Mouse (Mus musculus) T-helper 17 cell (primary cell): ENCODE measurements around the gene Caskin2.

ENCODE experiments used
- in situ Hi-C, 2 experiments: fragments of 300-600 bp; cut with MboI, MseI; formaldehyde crosslinking; loops; 1 replicate in 1 of 2; 2 replicates in 1 of 2; pipeline ENCODE4 v1.15.1; 2025; ENCODE audit warnings: high pct_unique_total_duplicates in 2 of 2

Gene Caskin2

DNA sequence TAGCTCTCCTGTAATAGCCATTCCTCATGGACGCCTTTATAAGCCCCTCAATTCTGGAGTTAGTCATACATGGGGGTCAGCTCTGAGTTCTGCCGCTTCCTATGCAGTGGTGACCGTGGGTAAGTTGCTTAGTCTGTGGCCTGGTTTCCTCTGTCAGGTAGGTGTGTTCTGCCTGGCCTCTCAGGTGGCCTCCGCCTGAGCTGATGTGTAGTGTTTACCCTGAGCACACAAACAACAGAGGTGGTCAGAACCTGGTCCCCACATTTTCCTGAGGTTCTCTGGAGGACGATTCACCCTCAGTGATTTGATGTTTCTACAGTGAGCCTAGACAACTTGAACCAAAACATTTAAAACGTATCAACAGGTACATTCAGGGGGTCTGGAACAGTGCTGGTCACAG, 18.6 kb upstream of the Caskin2 start:
- in situ Hi-C loops: loop anchor here in 1 of 2 experiments (10.0 kb wide), 1 partner anchor 1547 kb away; no protein-coding TSS in a partner anchor

DNA sequence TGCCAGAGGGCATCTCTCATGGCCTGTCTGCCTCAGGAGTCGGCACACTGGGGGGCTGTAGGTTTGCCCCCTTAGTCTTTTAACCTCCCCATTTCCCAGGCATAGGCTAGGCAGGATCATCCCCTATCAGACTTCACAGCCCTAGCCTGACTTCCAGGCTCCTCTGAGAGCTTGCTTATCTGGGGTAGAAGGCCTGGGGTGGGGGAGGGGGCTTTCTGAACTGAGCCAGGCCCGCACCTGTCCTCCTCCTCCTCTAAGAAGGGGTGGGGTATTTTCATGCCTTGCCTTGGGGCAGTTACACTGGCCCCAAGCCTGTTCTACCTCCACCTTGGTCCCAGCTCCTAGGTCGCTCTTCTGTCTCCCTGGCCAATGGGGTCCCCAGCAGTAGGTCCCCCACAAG, 18.1 kb upstream of the Caskin2 start:
- in situ Hi-C loops: loop anchor here in 1 of 2 experiments (10.0 kb wide), 1 partner anchor 1547 kb away; no protein-coding TSS in a partner anchor

DNA sequence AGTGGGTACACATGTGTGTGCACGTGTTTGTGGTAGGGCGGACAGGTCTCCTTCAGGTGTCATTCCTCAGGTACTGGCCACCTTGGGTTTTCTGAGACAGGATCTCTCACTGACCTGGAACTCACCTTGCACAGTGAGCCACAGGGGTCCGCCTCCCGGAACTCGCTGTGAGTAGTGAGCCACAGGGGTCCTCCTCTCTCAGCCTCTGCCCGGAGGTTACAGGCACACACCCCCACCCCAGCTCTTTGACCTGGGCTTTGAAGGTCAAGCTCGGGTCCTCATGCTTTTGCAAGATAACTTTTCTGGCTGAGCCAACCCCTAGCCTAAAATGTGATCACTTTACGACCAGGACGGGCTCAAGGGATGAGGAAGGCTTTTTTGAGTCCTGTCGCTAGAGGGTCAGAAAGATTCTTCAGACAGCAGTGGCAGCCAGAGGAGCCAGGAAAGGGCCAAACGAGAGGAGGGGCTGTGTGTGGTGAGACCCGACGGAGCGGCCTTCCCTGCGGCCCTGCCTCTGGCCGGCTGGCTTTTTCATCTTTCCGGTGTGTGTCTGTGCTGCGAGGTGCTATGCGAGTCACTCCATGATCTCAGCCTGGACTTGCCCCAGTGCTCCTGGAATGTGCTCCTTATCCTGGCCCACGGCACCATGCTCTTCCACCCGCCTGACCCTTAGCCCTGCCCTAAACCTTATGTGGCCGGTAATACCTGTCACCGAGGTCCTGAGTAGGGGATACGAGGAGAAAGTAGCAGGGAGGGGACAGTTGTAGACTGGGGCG, 17.3 kb upstream of the Caskin2 start:
- in situ Hi-C loops: loop anchor here in 1 of 2 experiments (10.0 kb wide), 1 partner anchor 1546 kb away; no protein-coding TSS in a partner anchor

DNA sequence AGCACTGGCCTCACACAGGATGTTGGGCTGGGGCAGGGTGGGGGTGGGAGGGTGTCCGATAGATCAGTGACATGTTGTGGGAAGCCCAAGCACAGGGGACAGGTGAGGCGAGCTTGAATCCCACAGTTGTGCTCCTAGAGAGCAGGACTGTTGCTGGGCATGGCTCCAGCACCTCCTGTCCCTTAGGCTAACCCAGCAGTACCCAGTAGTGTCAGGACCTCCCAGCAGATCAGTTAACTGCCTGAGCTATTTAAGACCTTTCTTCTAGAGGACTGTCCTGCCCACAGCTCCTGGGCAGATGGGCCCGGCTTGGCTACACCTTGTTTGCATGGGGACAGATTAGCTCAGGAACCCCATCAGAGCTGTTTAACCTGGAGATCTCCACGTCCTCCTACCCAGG, 15.6 kb upstream of the Caskin2 start:
- in situ Hi-C loops: no loop called here

DNA sequence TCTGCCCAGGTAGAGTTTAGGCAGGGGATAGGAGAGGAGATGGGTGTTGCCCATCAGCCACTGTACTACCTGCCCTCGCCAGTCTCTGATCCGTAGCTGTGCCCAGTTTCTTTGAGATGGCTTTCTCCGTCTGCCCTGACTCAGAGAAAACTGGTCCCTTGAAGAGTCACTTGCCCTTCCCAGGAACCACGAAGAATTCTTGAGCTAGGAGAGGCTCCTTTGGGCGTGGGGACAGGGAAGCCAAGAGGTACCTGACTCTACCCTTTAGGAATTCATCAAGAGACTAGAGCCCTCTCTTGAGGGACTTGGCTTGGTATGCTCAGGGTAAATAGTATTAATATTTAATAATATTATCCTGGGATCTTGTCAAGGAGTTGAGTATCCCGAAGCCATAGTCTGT, 14.2 kb upstream of the Caskin2 start:
- in situ Hi-C loops: no loop called here

DNA sequence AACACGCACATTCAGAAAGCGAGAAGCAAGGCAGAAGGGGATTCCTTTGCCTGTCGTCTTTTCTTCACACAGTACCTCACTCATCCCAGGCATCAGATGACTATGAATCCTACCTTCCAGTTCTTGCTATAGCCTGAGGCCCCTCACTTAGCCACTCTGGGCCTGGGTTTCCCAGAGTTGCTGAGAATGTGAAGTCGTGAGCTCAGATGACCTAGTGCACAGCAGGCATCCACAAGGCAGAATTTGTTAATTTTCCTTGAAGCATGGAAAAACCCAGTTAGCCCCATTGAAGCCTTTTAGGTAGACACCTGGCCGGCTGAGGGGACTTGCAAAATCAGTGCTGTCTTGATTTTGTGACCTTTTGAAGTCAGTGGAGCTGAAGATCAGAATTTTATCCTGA, 13.0 kb upstream of the Caskin2 start:
- in situ Hi-C loops: no loop called here

DNA sequence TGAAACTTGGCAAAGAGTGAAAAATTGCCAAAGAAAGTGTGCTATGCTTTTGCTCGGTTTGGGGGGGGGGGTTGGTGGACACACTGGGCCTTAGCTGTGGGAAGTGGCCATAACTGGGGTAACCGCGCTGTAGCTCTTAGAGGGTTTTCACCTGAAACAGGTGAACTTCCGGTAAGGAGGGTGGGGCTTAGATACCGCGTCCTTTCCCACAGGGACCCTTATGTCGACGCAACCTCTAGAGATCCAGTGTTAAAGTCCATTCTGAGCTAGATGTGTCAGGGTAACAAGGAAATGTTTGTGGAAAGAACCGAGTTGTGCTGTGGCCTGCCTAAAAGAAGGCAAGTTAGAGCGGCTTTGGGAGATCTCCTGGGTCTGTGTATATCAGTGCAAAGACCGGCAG, 11.4 kb upstream of the Caskin2 start:
- in situ Hi-C loops: no loop called here

DNA sequence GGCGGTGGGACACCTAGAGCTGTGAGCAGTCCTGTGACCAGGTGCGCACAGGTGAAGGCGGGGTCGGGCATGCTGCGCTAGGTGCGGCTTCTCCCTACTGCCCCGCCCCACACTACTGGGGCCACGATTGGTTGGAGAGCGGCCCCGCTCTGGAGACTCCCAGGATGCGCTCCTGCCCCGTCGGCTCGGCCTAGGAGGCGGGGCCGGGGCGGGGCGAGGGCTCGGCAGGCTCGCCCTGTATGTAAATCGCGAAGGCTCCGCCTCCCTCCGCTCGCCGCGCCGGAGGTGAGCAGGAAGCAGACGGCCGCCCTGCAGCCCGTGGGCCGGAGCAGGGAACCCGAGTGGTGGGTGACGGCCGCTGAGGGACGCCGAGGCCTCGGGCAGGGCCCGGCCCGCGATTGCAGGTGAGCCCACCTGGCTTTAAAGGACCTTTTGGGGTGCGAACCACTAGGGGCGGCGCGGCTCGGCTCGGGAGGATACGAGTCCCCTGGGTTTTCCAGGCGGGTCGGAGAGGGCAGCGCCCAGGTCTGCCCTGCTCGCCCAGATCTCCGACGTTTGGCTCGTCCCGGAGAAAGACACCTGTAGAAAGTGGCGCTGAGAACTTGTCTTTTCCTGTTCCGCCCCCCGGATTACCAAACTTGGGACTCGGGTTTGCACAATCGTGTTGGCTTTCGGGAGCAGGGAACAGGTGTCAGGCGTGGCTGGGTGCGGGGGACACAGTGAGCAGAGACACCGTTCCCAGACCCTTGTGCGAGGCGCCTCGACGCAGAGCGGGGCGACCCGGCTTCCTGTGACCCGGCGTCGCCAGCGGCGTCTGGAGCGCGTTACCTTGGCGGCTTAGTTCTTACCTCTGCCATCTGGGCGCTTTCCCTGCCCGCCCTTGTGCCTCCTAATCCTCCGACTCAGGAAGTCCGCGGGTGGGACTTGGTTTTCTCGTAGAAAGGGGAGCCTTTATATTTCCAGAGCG, 10.6 kb upstream of the Caskin2 start, which contains the start of gene Llgl2:
Gene Llgl2 (plus strand): TSS at position 276 of the 967 bp plus-strand sequence.
- in situ Hi-C loops: no loop called here

DNA sequence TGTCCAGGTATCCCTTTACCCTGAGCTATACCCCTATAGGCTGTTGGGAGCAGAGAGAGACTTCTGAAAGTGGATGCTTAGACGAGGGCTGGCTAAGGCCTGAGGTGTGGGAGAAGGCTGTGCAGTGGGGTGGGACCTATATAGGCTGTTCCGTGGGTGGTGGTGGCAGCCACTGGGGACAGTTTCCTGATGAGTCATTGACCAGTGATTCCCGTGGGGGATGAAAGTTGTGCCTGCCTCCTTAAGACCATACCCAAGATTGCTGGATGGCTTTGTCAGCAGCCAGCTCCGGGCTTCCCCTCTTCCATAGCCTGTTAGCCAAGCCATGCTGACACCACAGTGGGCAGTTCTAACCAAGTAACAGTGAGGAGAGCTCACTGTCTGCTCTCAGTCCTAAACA, 7.6 kb upstream of the Caskin2 start:
- in situ Hi-C loops: no loop called here

DNA sequence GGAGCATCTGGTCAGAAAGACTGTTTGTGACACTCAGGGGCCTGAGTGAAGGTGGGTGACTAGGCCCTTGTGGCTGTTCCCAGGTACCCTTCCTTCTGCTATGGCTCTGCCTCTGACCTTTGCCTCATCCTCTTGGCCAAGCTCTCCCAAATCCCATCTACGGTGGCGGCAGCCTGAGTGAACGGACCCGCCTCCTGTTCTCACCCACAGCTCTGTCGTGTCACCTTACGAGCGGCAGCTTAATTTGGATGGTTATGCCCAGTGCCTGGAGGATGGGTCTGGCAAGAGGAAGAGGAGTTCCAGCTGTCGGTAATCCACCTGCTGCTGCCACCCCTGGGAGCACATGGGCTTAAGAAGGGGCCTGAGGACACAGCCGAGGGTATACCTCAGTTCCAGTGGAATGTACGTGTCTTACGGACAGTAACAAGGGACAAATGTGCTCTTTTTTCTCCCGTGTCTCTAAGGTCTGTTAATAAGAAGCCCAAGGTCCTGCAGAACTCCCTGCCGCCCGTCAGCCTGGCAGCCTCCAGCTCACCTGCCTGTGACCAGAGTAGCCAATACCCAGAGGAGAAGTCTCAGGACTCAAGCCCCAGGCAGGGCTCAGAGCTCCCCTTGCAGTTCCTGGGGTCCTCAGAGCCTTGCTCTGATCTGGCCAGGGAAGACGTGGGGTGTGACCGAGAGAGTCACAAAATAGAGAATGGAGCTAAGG, 6.6 kb upstream of the Caskin2 start:
- in situ Hi-C loops: loop anchor here in 1 of 2 experiments (10.0 kb wide), 2 partner anchors 95 to 205 kb away; partner anchors contain the start of gene Mif4gd

DNA sequence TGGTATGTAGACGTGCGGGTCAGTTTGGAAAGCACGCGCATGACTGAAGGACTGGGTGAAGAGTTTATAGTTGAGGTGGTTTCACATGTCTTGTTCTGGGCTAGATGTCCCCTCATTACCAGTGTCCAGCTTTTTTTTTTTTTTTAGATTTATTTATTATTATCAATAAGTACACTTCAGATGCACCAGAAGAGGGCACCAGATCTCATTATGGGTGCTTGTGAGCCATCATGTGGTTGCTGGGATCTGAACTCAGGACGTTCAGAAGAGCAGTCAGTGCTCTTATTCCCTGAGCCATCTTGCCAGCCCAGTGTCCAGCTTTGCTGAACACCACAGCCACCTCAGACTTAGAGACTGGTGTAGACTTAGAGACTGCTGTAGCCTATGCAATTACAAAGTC, 3.9 kb upstream of the Caskin2 start:
- in situ Hi-C loops: loop anchor here in 1 of 2 experiments (10.0 kb wide), 2 partner anchors 93 to 203 kb away; partner anchors contain the start of gene Mif4gd

DNA sequence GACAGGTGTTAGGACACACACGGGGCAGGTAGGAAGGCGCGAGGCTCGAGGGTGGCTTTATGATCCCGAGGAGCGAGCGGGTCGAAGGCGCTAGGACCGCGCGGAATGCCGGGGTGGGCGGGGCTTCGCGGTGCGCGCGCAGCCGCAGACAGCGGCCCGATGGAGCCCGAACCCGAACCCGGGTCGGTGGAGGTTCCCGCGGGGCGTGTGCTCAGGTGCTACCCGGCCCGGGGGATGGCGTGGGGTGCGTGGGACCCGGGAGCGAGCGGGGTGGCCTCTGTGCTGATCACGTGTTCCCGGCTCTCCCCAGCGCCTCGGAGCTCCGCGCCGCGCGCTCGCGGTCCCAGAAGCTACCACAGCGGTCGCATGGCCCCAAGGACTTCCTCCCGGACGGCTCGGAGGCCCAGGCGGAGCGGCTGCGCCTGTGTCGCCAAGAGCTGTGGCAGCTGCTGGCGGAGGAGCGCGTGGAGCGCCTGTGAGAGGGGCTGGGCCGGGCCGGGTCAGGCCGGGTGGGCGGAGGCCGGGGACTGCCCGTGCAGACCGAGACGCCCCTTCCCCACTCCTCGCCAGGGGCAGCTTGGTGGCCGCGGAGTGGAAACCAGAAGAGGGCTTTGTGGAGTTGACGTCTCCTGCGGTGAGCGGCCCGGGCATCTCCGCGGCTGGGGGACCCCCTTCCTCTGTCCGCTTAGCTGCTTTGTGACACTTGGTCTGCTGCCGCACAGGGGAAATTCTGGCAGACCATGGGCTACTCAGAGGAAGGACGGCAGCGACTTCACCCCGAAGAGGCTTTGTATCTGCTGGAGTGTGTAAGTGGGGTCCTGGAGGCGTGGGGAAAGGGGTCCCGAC, 1.4 kb upstream of the Caskin2 start, which contains the start of gene Tsen54:
Gene Tsen54 (plus strand): TSS at position 120 of the 846 bp plus-strand sequence.
- in situ Hi-C loops: loop anchor here (5.0 to 10.0 kb wide), 4 partner anchors 90 to 200 kb away; partner anchors contain the start of gene Mif4gd (in 1 of the 2)

DNA sequence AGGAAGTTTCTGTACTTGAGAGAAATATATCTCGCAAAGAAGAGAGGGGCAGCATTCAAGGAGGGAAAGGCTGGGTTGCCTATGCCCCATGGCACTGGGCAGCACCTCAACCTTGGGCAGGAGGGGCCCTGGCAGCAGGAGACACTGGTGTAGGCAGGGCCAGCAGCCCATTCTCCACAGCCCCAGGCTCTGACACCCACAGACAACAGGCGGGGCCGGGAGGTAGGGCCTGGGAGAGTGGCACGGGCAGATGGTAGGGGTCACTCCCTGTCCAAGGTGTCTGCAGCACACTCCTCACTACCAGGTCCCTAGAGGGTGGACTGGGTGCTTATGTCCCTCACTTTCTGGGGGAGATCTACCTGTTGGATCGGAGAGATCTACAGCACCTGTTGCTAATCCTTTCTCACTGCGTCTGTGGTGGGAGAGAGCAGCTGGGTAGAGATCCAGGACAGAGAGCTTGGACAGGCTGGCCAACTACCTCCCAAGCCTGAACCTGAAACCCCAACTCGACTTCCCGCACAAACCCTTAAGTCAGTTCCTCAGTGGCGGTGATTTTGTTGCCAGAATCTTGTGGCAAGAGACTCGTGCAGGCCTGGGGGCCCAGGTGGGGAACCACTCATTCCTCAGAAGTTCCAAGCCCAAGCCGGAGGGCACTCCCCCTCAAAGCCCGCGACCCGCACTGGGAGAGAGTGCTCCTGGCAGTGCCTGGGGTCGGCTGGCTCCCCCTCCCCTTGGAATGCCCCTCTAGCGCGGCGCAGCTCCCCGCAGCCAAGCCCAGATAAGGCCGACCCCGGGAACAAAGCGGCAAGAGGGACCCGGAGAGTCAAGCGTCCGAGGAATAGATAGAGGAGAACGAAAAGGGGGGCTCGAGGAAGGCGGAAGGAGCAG, 662 bp downstream of the Caskin2 start:
- in situ Hi-C loops: loop anchor here (5.0 to 10.0 kb wide), 4 partner anchors 88 to 198 kb away; partner anchors contain the start of gene Mif4gd (in 1 of the 2)

DNA sequence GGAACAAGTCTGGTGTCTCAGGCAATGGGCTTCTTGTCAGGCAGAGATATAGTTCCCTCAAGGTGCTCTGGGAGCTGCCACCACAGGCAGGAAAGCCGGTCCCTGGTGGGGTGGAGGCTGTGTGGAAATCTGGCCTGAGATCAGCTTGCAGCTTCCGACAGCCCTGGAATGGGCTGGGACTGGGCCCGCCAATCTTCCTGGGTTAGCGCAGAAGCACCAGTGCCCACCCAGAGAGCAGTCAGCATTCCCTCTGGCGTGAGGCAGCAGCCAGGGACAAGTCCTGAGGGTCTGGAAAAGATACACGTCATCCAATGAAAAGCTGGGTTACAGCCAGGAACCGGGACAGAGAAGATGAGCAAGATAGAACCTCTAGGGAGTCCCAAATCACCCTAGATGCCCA, 1.3 kb downstream of the Caskin2 start:
- in situ Hi-C loops: loop anchor here (5.0 to 10.0 kb wide), 4 partner anchors 87 to 197 kb away; partner anchors contain the start of gene Mif4gd (in 1 of the 2)

DNA sequence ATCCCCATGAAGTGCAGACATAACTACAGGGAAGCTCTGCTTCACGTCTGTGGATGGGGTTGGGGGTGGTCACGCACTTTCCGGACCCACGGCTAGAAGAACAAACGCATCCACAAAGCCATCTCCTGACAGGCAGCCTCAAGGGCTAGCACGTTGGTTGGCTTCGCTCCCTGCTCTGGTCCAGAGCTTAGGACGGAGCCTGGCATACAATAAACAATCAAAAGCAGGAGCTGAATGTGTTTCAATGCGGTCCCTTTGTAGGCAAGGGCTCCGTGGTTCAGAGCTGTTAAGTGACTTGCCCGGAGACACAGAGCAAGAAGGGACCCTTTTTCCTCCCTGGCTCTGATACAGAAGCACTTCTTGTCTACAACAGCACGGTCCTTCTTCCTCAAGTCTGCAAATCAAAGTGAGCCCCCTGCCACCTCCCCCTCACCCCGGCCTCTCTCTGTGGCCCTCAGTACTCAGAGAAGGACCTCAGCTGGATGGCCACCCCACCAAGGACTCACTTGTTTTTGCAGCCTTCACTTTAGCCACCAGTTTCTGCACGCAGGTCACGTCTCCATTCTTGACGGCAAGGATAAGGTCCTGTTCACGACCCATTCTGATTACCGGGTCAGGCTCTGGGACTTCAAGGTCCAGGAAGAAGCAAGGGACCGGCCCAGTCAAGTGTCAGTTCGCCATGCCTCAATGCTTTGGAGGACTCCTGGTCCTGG, 1.9 kb downstream of the Caskin2 start:
- in situ Hi-C loops: loop anchor here (5.0 to 10.0 kb wide), 4 partner anchors 87 to 197 kb away; partner anchors contain the start of gene Mif4gd (in 1 of the 2)

DNA sequence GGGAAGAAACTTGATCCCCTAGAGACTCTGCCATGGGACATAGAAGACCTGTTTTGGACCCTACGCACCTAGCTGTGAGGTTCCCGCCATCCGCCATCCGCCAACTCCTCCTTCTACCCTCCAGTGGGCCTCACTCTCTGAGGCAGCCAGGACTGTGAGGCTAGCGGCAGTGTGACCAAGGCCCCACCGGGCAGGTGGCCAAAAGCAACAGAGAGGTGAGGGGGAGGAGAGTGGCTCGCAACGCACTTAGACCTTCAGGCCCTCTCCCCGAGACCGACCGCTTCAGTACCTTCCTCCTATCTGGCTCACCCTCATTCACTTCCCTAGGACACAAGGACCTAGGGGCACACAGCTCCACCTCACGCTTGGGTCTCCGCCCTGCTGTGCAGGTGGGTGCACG, 3.1 kb downstream of the Caskin2 start:
- in situ Hi-C loops: loop anchor here (5.0 to 10.0 kb wide), 4 partner anchors 86 to 196 kb away; partner anchors contain the start of gene Mif4gd (in 1 of the 2)

DNA sequence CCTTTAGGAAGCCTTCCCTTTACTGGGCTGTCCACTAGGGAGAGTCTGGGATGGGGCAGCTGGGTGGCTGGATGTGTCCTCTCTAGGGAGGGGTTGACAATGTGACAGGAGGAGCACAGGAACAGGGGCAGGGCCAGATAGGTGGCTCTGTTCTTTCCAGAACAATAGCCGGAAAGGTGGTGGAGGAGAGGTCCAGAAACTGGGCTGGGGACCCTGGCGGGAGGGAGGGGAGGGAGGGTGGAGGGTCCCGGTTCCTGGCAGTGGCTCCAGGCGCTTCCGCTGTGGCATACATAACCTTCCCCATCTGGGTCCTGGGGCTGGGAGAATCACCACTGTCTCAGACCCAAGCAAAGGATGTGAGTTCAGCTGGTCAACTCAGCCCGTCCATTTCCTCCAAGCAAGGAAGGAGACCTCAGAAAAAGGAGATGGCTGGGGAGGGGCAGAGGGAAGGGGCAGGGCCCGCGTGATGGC, 4.1 kb downstream of the Caskin2 start:
- in situ Hi-C loops: no loop called here
